Mouse (Mus musculus) liver, embryonic 15.5 days (tissue): ENCODE results near the gene Gnptg. TPM values are rescaled to one million over a fixed set of nuclear protein-coding genes. Genes with fewer than 3 reads are reported as not detected.

Experiments used
- ATAC-seq: fragments of 200-750 bp; cut with Nextera tagmentation; 2 replicates; pipeline ENCODE4 v1.8.0; 2017; ENCODE audit warnings: moderate number of reproducible peaks, mild to moderate bottlenecking, moderate library complexity; ENCODE audit not compliant: insufficient read depth
- H3K27ac ChIP-seq: fragments of 300-500 bp; sonication (generic); replicated peaks from 2 replicates; pipeline ENCODE4 v1.5.1; 2015; ENCODE audit warnings: mild to moderate bottlenecking, inconsistent platforms
- H3K27me3 ChIP-seq: fragments of 300-500 bp; sonication (generic); 2 replicates; pipeline ENCODE4 v1.6.1; 2015; ENCODE audit warnings: mild to moderate bottlenecking, inconsistent platforms
- H3K36me3 ChIP-seq: fragments of 300-500 bp; sonication (generic); replicated peaks from 2 replicates; pipeline ENCODE4 v1.6.1; 2015; ENCODE audit warnings: moderate library complexity, mild to moderate bottlenecking, inconsistent platforms
- H3K4me1 ChIP-seq: fragments of 300-500 bp; sonication (generic); replicated peaks from 2 replicates; pipeline ENCODE4 v1.6.1; 2015; ENCODE audit warnings: inconsistent platforms
- H3K4me2 ChIP-seq: fragments of 300-500 bp; sonication (generic); 2 replicates; pipeline ENCODE4 v1.6.1; 2015; ENCODE audit warnings: moderate library complexity, mild to moderate bottlenecking, inconsistent platforms
- H3K4me3 ChIP-seq: fragments of 300-500 bp; sonication (generic); replicated peaks from 2 replicates; pipeline ENCODE4 v1.5.1; 2015; ENCODE audit warnings: mild to moderate bottlenecking, inconsistent platforms
- H3K9ac ChIP-seq: fragments of 300-500 bp; sonication (generic); 2 replicates; pipeline ENCODE4 v1.6.1; 2015; ENCODE audit warnings: moderate library complexity, mild to moderate bottlenecking, inconsistent platforms
- H3K9me3 ChIP-seq: fragments of 300-500 bp; sonication (generic); replicated peaks from 2 replicates; pipeline ENCODE4 v1.6.1; 2016; ENCODE audit warnings: inconsistent platforms
- WGBS: fragments of 180-500 bp; shearing (Covaris S2); methylation state at CpG from one replicate; pipeline ENCODE4 v1.1.7; 2015; ENCODE audit warnings: mixed read lengths; ENCODE audit not compliant: insufficient replicate concordance; 5-methylcytosine and 5-hydroxymethylcytosine counted together
- polyA plus RNA-seq: library from polyadenylated mRNA; unstranded; fragments of >200 nt; fragmentation: Nextera tagmentation; extraction: Ambion mirVana; gene quantifications from 2 replicates; pipeline ENCODE4 v1.2.1, GENCODE M21; 2015

Gene Gnptg
- polyA plus RNA-seq, 1 experiment from 2014 or later, result 19.5 TPM

DNA sequence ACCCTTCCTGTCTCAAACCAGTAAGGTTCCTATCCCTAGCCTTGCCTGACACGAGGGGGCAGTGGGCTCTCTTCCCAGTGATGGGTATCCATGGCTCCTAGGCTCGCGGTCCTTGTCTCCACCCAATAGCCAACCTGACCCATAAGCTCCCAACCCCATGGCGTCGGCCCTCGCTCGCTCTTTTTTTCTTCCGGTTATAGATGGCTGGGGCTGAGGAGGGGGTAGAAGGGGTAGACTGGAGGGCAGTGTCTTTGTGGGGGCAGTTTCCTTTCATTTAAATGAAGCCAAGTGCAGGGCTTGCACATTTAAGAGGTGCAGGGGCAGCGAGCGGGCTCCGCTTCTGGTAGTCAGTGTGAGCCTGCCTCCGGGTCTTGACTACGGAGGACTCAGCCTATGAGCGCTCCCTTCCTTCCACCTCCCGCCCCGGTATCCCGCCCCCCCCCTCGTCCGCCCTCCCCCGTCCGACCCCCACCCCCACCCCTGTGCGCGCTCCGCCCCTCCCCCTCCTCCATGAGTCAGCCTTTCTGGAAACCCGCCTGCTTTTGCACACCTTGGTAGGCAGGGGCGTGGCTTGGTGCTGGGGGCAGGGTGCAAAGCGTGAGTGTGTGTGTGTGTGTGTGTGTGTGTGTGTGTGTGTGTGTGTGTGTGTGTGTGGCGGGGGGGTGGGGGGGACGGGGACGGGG is 18.0 kb downstream of the Gnptg start:
- H3K27ac ChIP-seq, result peak overlapping the region; percentile 93
- H3K9ac ChIP-seq, result peak overlapping the region; percentile 70

DNA sequence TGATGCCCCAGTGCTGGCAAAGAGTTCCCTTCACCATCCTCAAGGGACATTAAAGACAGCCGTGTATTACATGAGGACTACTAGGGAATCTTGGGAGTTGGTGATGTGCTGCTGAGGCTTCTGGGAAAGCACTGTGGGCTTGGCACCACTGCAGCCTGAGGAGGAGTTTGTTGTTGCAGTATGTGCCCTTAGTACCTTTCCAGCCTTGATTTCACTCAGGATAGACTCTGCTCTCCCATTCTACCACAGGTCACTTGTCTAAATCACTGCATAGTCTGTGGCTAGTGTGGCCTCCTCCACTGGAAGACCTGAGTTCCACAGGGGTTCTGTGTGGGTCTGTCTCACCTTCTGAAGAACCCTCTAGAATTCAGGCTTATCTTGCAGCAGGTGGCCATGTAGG is 19.2 kb downstream of the Gnptg start:
- peaks cover 52% of the 10 kb centered on the region for H3K4me1 ChIP-seq
- H3K4me3 ChIP-seq, result no peak overlapping the region
- H3K36me3 ChIP-seq, result peaks cover 16% of the 10 kb centered on the region
- no peak overlapping the region; the same call in 1 of the 2 replicates for H3K4me2 ChIP-seq
- 0 out of 2 replicates have a peak overlapping the region, but pooled peaks have one; percentile 70 for H3K9ac ChIP-seq
- ATAC-seq, result no peak
- H3K9me3 ChIP-seq, result no peaks in the 10 kb centered on the region
- peak overlapping the region; percentile 93; the same call in 1 of the 2 replicates for H3K27ac ChIP-seq
- 82% methylated on average over 1 of the region's 1 CpGs for WGBS
- no peaks in the 10 kb centered on the region for H3K27me3 ChIP-seq

More for the DNA sequence above, 18.0 kb downstream of the Gnptg start:
- Histone ChIP-seq H3K27me3 (no peaks in the 10 kb centered on the region), H3K4me2 (peak overlapping the region; percentile 89), H3K36me3 (peaks cover 25% of the 10 kb centered on the region), H3K9me3 (no peaks in the 10 kb centered on the region), H3K4me3 (peak overlapping the region; percentile 80), H3K4me1 (peaks cover 64% of the 10 kb centered on the region)
- WGBS, result under 1% methylated on average over 21 of the region's 30 CpGs
- ATAC-seq, result peak; percentile 77

DNA sequence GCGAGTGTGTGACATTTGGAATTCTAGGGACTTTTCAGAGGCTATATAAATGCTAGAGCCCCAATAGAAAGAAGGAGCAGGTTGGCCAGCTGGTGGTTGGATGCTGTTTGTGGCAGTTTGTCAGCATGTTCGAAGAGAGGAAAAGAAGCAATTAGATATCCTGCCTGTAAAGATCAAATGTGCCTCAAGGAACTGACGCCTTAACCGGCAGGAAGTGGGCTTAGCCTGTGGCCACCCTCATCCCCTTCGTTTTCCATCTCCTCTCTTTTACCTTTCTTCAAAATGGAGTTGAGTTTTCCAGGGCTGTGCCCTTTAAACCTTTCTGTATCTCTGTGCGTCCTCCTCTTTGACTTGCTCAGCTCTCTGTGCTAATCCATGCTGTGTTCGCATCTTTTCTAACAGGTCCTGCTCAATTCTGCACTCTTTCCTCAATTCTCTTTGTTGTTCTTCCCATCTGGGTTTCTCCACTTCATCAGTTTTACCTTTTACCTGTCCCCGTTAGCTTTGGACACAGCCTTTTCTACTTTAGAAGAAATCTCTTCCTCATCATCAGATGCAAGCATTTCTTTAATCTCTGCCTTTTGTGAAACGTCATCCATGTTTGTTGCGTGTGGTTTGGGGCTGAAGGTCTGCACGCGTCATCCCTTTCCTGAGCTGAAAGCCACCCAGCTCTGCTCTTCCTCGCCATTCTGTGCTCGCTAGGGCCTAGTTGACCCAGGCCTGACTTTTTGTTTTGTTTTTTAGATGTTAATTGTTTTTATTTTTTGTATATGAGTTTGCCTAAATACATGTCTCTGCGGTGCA is 20.2 kb downstream of the Gnptg start:
- H3K4me1 ChIP-seq, result peaks cover 41% of the 10 kb centered on the region
- peaks cover 25% of the 10 kb centered on the region for H3K36me3 ChIP-seq
- ATAC-seq, result no peak
- no peak overlapping the region for H3K27ac ChIP-seq
- no peak overlapping the region for H3K4me3 ChIP-seq
- H3K4me2 ChIP-seq, result no peak overlapping the region
- 74% methylated on average over 15 of the region's 15 CpGs for WGBS
- no peak overlapping the region for H3K9ac ChIP-seq
- no peaks in the 10 kb centered on the region for H3K27me3 ChIP-seq
- H3K9me3 ChIP-seq, result no peaks in the 10 kb centered on the region

GRCm38 (mm10) chr17:25218967-25219366 is 21.0 kb downstream of the Gnptg start:
- WGBS, result 80% methylated on average over 9 of the region's 9 CpGs
- Histone ChIP-seq H3K4me1 (peaks cover 34% of the 10 kb centered on the region), H3K9me3 (no peaks in the 10 kb centered on the region), H3K27me3 (no peaks in the 10 kb centered on the region), H3K36me3 (peaks cover 29% of the 10 kb centered on the region), H3K9ac (no peak overlapping the region), H3K4me3 (no peak overlapping the region), H3K27ac (no peak overlapping the region), H3K4me2 (no peak overlapping the region)
- no peak for ATAC-seq

DNA sequence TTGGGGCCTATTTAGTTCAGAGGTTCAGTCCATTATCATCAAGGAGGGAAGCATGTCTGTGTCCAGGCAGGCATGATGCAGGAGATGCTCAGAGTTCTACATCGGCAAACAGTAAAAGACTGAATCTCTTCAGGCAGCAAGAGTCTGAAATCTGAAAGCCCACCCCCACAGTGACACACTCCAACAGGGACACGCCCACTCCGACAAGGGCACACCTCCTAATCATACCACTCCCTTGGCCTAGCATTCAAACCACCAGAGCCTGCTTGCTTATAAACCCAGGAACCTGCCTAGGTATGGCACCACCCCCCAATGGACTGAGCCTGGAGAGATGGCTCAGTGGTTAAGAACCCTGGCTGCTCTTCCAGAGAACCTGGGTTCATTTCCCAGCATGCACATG is 24.5 kb downstream of the Gnptg start:
- Histone ChIP-seq H3K4me1 (peaks cover 2% of the 10 kb centered on the region; the same call in 1 of the 2 replicates), H3K4me3 (no peak overlapping the region), H3K9me3 (no peaks in the 10 kb centered on the region), H3K4me2 (no peak overlapping the region), H3K36me3 (peaks cover 54% of the 10 kb centered on the region), H3K27me3 (no peaks in the 10 kb centered on the region), H3K9ac (no peak overlapping the region), H3K27ac (no peak overlapping the region)
- 65% methylated on average over 3 of the region's 3 CpGs for WGBS
- ATAC-seq, result no peak

GRCm38 (mm10) chr17:25211705-25212104 is 28.2 kb downstream of the Gnptg start:
- Histone ChIP-seq H3K4me1 (no peaks in the 10 kb centered on the region), H3K4me2 (no peak overlapping the region), H3K27ac (no peak overlapping the region), H3K9ac (no peak overlapping the region), H3K27me3 (no peaks in the 10 kb centered on the region), H3K4me3 (no peak overlapping the region), H3K9me3 (no peaks in the 10 kb centered on the region), H3K36me3 (peaks cover 70% of the 10 kb centered on the region)
- WGBS, result 73% methylated on average over 4 of the region's 4 CpGs
- no peak for ATAC-seq

- no peak overlapping the region for H3K9ac ChIP-seq
- WGBS, result 71% methylated on average over 15 of the region's 15 CpGs
- H3K36me3 ChIP-seq, result peaks cover 74% of the 10 kb centered on the region
Observed at GRCm38 (mm10) chr17:25210680-25211466, 29.1 kb downstream of the Gnptg start.

GRCm38 (mm10) chr17:25210006-25210405 is 29.9 kb downstream of the Gnptg start:
- no peak for ATAC-seq
- no peaks in the 10 kb centered on the region for H3K9me3 ChIP-seq
- no peaks in the 10 kb centered on the region for H3K4me1 ChIP-seq
- H3K9ac ChIP-seq, result no peak overlapping the region
- no peak overlapping the region for H3K4me3 ChIP-seq
- H3K27me3 ChIP-seq, result no peaks in the 10 kb centered on the region
- 82% methylated on average over 4 of the region's 4 CpGs for WGBS
- H3K36me3 ChIP-seq, result peaks cover 77% of the 10 kb centered on the region
- no peak overlapping the region for H3K27ac ChIP-seq
- H3K4me2 ChIP-seq, result no peak overlapping the region

More at GRCm38 (mm10) chr17:25210680-25211466, 29.1 kb downstream of the Gnptg start:
- H3K27me3 ChIP-seq, result no peaks in the 10 kb centered on the region
- H3K27ac ChIP-seq, result no peak overlapping the region
- no peak overlapping the region for H3K4me2 ChIP-seq
- no peaks in the 10 kb centered on the region for H3K9me3 ChIP-seq
- ATAC-seq, result no peak
- no peak overlapping the region for H3K4me3 ChIP-seq
- no peaks in the 10 kb centered on the region for H3K4me1 ChIP-seq

- WGBS, result 73% methylated on average over 4 of the region's 4 CpGs
- H3K9ac ChIP-seq, result no peak overlapping the region
- no peak overlapping the region for H3K4me2 ChIP-seq
- peaks cover 59% of the 10 kb centered on the region for H3K36me3 ChIP-seq
- ATAC-seq, result no peak
- no peak overlapping the region for H3K4me3 ChIP-seq
- no peak overlapping the region for H3K27ac ChIP-seq
- H3K27me3 ChIP-seq, result no peaks in the 10 kb centered on the region
- H3K9me3 ChIP-seq, result no peaks in the 10 kb centered on the region
- H3K4me1 ChIP-seq, result no peaks in the 10 kb centered on the region
Observed at GRCm38 (mm10) chr17:25202401-25202800, 37.5 kb downstream of the Gnptg start.

GRCm38 (mm10) chr17:25189091-25189490 is 50.8 kb downstream of the Gnptg start:
- WGBS, result 5% methylated on average over 16 of the region's 16 CpGs
- Histone ChIP-seq H3K9me3 (no peaks in the 10 kb centered on the region), H3K27ac (no peak overlapping the region), H3K36me3 (0 out of 2 replicates have a peak, but pooled peaks cover 14% of the 10 kb centered on the region), H3K9ac (peak overlapping the region; percentile 77), H3K4me2 (peak overlapping the region; percentile 88), H3K4me3 (peak overlapping the region; percentile 83), H3K27me3 (0 out of 2 replicates have a peak, but pooled peaks cover 7% of the 10 kb centered on the region), H3K4me1 (peaks cover 48% of the 10 kb centered on the region)
- no peak for ATAC-seq
